Mouse (Mus musculus): ENCODE data around the gene Tfpi. TPM values are rescaled to one million over a fixed set of nuclear protein-coding genes. Genes with fewer than 3 reads are reported as not detected.
A peak's percentile ranks its signal among the peaks of the same experiment; 100 is the strongest.

Tfpi gene
- total RNA-seq, 2 experiments from 2014 or later: 3.8 to 4.4 TPM

- intact Hi-C loops (cut with DNase I): no loop called here
- Histone ChIP-seq H3K4me3 (peak overlapping the region; percentile 29), H3K27ac (no peak overlapping the region)
- TF ChIP-seq CTCF (IDR thresholded peaks at IDR 0.05): no peak
- no peak for DNase-seq (ENCODE audit: extremely low spot score in 1 of 2, low spot score in 2 of 2)
Observed at GRCm38 (mm10) chr2:84386563-84387393, 89.8 kb downstream of the Tfpi start.

GRCm38 (mm10) chr2:84384911-84385693, 91.5 kb downstream of the Tfpi start:
- Histone ChIP-seq H3K4me3 (no peak overlapping the region), H3K27ac (no peak overlapping the region)
- intact Hi-C loops (cut with DNase I): no loop called here
- no peak for DNase-seq (ENCODE audit: extremely low spot score in 1 of 2, low spot score in 2 of 2)
- no peak for TF ChIP-seq CTCF (IDR thresholded peaks at IDR 0.05)

GRCm38 (mm10) chr2:84383828-84384227, 92.7 kb downstream of the Tfpi start:
- intact Hi-C loops (cut with DNase I): no loop called here
- Histone ChIP-seq H3K27ac (no peak overlapping the region), H3K4me3 (no peak overlapping the region)
- TF ChIP-seq CTCF (IDR thresholded peaks at IDR 0.05): no peak
- no peak for DNase-seq (ENCODE audit: extremely low spot score in 1 of 2, low spot score in 2 of 2)

Other genes starting within 250 kb of the Tfpi start
- gene Calcrl, start 51.4 kb downstream of the Tfpi start, total RNA-seq (2021): 1 to 10 TPM; 5.6 to 5.9 TPM
- gene Ctnnd1, start 174.0 kb upstream of the Tfpi start, total RNA-seq (2021): 10 to 100 TPM; 65.1 to 70.2 TPM
- not detected for gene Btbd18, start 182.3 kb upstream of the Tfpi start, total RNA-seq (2021)
- gene Selenoh, start 194.0 kb upstream of the Tfpi start, total RNA-seq (2021): 10 to 100 TPM; 27.4 to 33.3 TPM
- gene Gm28635, start 201.3 kb upstream of the Tfpi start, total RNA-seq (2021): 1 to 10 TPM; 7.6 to 9.6 TPM
- 10 to 100 TPM; 30.7 to 30.9 TPM for gene Med19, start 201.6 kb upstream of the Tfpi start, total RNA-seq (2021)
- gene Tmx2, start 202.4 kb upstream of the Tfpi start, total RNA-seq (2021): 100 to 1,000 TPM; 224 to 239 TPM
- 10 to 100 TPM; 48.8 to 49.9 TPM for gene Zdhhc5, start 238.4 kb upstream of the Tfpi start, total RNA-seq (2021)

Data from left cerebral cortex, adult 2 months (tissue).